Mouse (Mus musculus): ENCODE measurements around the gene Vapa. TPM values are rescaled to one million over a fixed set of nuclear protein-coding genes. Genes with fewer than 3 reads are reported as not detected.

The Vapa gene
- polyA plus RNA-seq, 1 experiment = 58.3 TPM

DNA sequence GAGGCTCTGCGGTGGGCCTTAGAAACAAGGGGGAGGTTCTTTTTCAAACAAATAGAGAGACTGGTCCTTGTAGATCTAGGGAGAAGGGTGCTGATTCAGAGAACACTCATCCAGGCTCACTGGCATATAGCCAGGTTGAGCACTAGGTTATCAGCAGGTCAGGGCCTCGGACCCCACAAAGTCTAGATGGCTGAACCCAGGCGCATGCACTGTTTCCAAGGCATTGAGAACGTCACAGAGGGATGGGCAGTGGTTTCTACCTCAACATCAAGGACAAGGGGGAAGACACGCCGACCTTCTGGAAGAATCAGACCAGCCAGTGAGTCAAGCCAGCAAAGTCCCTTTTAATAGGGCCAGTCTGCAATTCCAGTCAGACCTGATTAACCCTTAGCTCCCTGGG is 33.9 kb upstream of the Vapa start:
- Histone ChIP-seq H3K4me3 (ENCODE audit: insufficient read depth, poor library complexity, severe bottlenecking) (no peak overlapping the region), H3K79me2 (ENCODE audit: control insufficient read depth, insufficient read depth) (no peaks in the 10 kb centered on the region), H3ac (ENCODE audit: control insufficient read depth, insufficient read length, low read depth) (no peak overlapping the region), H3K79me3 (ENCODE audit: low read depth) (no peaks in the 10 kb centered on the region), H3K27me3 (ENCODE audit: control insufficient read depth, insufficient read depth, insufficient read length) (no peaks in the 10 kb centered on the region), H3K36me3 (ENCODE audit: control insufficient read depth, insufficient read depth) (peaks cover 23% of the 10 kb centered on the region)
- TF ChIP-seq CTCF (IDR thresholded peaks at IDR 0.05; ENCODE audit: control insufficient read depth, insufficient read depth, insufficient read length) = no peak
- no peak for TF ChIP-seq MYOG (IDR thresholded peaks at IDR 0.05; ENCODE audit: control insufficient read depth, extremely low read depth, insufficient read length)
- no peak for TF ChIP-seq MYOD1 (IDR thresholded peaks at IDR 0.05; ENCODE audit: control insufficient read depth, insufficient read length, low read depth)
- no peak for TF ChIP-seq FOSL1 (IDR thresholded peaks at IDR 0.05; ENCODE audit: insufficient read depth, low read length, poor library complexity, severe bottlenecking)
- TF ChIP-seq USF1 (IDR thresholded peaks at IDR 0.05; ENCODE audit: low read depth) = no peak
- no peak for TF ChIP-seq MAX (IDR thresholded peaks at IDR 0.05)
- no peak for TF ChIP-seq CEBPB (IDR thresholded peaks at IDR 0.05; ENCODE audit: low read depth)

- Histone ChIP-seq H3ac (ENCODE audit: control insufficient read depth, insufficient read length, low read depth) (no peak overlapping the region), H3K36me3 (ENCODE audit: control insufficient read depth, insufficient read depth) (no peaks in the 10 kb centered on the region), H3K79me3 (ENCODE audit: low read depth) (no peaks in the 10 kb centered on the region), H3K27me3 (ENCODE audit: control insufficient read depth, insufficient read depth, insufficient read length) (no peaks in the 10 kb centered on the region), H3K79me2 (ENCODE audit: control insufficient read depth, insufficient read depth) (no peaks in the 10 kb centered on the region), H3K4me3 (ENCODE audit: insufficient read depth, poor library complexity, severe bottlenecking) (no peak overlapping the region)
- no peak for TF ChIP-seq MAX (IDR thresholded peaks at IDR 0.05)
Observed at GRCm38 (mm10) chr17:65643579-65643978, 30.2 kb upstream of the Vapa start.

DNA sequence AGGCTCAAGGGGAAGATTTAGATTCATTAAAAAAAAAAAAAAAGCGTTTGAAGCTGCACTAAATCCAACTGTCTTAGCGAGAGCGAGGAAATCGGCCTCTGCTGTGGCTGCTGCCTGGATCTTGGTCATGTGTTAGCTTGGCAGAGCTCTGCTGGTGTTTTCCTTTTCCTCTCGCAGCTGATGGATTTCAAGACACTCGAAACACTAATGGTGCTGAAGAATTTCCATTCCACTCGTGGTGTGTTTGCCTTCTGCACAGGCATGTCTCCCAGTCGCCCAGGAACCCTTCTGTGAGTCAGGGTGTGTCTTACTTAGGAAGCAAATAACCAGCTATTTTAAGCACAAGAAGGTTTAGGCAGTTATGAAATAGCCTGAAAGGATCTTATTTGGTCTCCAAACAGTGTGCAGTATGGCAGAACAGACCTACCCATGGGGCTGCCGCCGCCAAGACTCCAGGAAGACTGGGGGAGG is 29.7 kb upstream of the Vapa start:
- no peak for TF ChIP-seq FOSL1 (IDR thresholded peaks at IDR 0.05; ENCODE audit: insufficient read depth, low read length, poor library complexity, severe bottlenecking)
- TF ChIP-seq MYOG (IDR thresholded peaks at IDR 0.05; ENCODE audit: control insufficient read depth, extremely low read depth, insufficient read length) = no peak
- TF ChIP-seq MYOD1 (IDR thresholded peaks at IDR 0.05; ENCODE audit: control insufficient read depth, insufficient read length, low read depth) = no peak
- no peak for TF ChIP-seq USF1 (IDR thresholded peaks at IDR 0.05; ENCODE audit: low read depth)
- TF ChIP-seq MAX (IDR thresholded peaks at IDR 0.05) = no peak
- no peak for TF ChIP-seq CEBPB (IDR thresholded peaks at IDR 0.05; ENCODE audit: low read depth)
- TF ChIP-seq CTCF (IDR thresholded peaks at IDR 0.05; ENCODE audit: control insufficient read depth, insufficient read depth, insufficient read length) = no peak
- no peak overlapping the region for H3ac ChIP-seq (ENCODE audit: control insufficient read depth, insufficient read length, low read depth)
- no peaks in the 10 kb centered on the region for H3K79me3 ChIP-seq (ENCODE audit: low read depth)
- H3K4me3 ChIP-seq (ENCODE audit: insufficient read depth, poor library complexity, severe bottlenecking) = no peak overlapping the region
- no peaks in the 10 kb centered on the region for H3K27me3 ChIP-seq (ENCODE audit: control insufficient read depth, insufficient read depth, insufficient read length)
- H3K79me2 ChIP-seq (ENCODE audit: control insufficient read depth, insufficient read depth) = no peaks in the 10 kb centered on the region
- no peaks in the 10 kb centered on the region for H3K36me3 ChIP-seq (ENCODE audit: control insufficient read depth, insufficient read depth)

GRCm38 (mm10) chr17:65642578-65642991 is 29.2 kb upstream of the Vapa start:
- H3ac ChIP-seq (ENCODE audit: control insufficient read depth, insufficient read length, low read depth) = no peak overlapping the region
- H3K79me2 ChIP-seq (ENCODE audit: control insufficient read depth, insufficient read depth) = no peaks in the 10 kb centered on the region
- no peak overlapping the region for H3K4me3 ChIP-seq (ENCODE audit: insufficient read depth, poor library complexity, severe bottlenecking)
- H3K79me3 ChIP-seq (ENCODE audit: low read depth) = no peaks in the 10 kb centered on the region
- TF ChIP-seq MYOG (IDR thresholded peaks at IDR 0.05; ENCODE audit: control insufficient read depth, extremely low read depth, insufficient read length) = no peak
- TF ChIP-seq CTCF (IDR thresholded peaks at IDR 0.05; ENCODE audit: control insufficient read depth, insufficient read depth, insufficient read length) = no peak
- TF ChIP-seq CEBPB (IDR thresholded peaks at IDR 0.05; ENCODE audit: low read depth) = no peak
- no peak for TF ChIP-seq FOSL1 (IDR thresholded peaks at IDR 0.05; ENCODE audit: insufficient read depth, low read length, poor library complexity, severe bottlenecking)
- TF ChIP-seq MAX (IDR thresholded peaks at IDR 0.05) = no peak
- no peak for TF ChIP-seq USF1 (IDR thresholded peaks at IDR 0.05; ENCODE audit: low read depth)
- no peak for TF ChIP-seq MYOD1 (IDR thresholded peaks at IDR 0.05; ENCODE audit: control insufficient read depth, insufficient read length, low read depth)
- no peaks in the 10 kb centered on the region for H3K36me3 ChIP-seq (ENCODE audit: control insufficient read depth, insufficient read depth)
- no peaks in the 10 kb centered on the region for H3K27me3 ChIP-seq (ENCODE audit: control insufficient read depth, insufficient read depth, insufficient read length)

DNA sequence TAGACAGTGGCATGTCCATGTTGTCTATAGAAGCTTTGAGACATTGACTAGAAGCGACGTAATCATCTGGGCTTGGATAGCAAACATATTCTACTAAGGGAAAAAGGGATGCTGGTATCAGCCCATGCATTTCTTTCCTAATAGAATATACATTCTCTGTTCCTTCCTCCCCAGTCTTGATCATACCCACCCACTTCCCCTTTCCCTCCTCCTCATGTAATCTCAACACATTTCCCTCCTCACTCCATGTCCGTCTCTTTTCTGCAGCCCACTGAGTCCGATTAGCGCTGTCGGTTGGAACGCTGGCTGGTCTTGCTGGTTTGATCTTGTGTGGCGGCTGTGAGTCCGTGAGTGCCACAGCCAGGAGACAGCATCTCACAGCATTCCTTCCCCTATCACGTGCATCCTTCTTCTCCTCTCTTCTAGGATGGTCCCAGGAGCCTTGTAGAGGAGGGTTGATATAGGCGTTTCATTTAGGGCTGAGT is 28.4 kb upstream of the Vapa start, which contains the start of gene Txndc2:
Gene Txndc2 (minus strand): TSS at position 435 of the 485 bp plus-strand sequence.
- Histone ChIP-seq H3K4me3 (ENCODE audit: insufficient read depth, poor library complexity, severe bottlenecking) (no peak within 1 kb of the TSS), H3K79me2 (ENCODE audit: control insufficient read depth, insufficient read depth) (no peaks in the 10 kb centered on the region), H3K79me3 (ENCODE audit: low read depth) (no peaks in the 10 kb centered on the region), H3ac (ENCODE audit: control insufficient read depth, insufficient read length, low read depth) (no peak within 1 kb of the TSS), H3K36me3 (ENCODE audit: control insufficient read depth, insufficient read depth) (no peaks in the 10 kb centered on the region), H3K27me3 (ENCODE audit: control insufficient read depth, insufficient read depth, insufficient read length) (no peaks in the 10 kb centered on the region)
- TF ChIP-seq MYOD1 (IDR thresholded peaks at IDR 0.05; ENCODE audit: control insufficient read depth, insufficient read length, low read depth) = no peak
- TF ChIP-seq CTCF (IDR thresholded peaks at IDR 0.05; ENCODE audit: control insufficient read depth, insufficient read depth, insufficient read length) = no peak
- TF ChIP-seq MAX (IDR thresholded peaks at IDR 0.05) = no peak
- TF ChIP-seq MYOG (IDR thresholded peaks at IDR 0.05; ENCODE audit: control insufficient read depth, extremely low read depth, insufficient read length) = no peak
- no peak for TF ChIP-seq CEBPB (IDR thresholded peaks at IDR 0.05; ENCODE audit: low read depth)
- TF ChIP-seq USF1 (IDR thresholded peaks at IDR 0.05; ENCODE audit: low read depth) = no peak
- TF ChIP-seq FOSL1 (IDR thresholded peaks at IDR 0.05; ENCODE audit: insufficient read depth, low read length, poor library complexity, severe bottlenecking) = no peak

GRCm38 (mm10) chr17:65639144-65639543 is 25.8 kb upstream of the Vapa start:
- Histone ChIP-seq H3K79me3 (ENCODE audit: low read depth) (no peaks in the 10 kb centered on the region), H3ac (ENCODE audit: control insufficient read depth, insufficient read length, low read depth) (no peak overlapping the region), H3K79me2 (ENCODE audit: control insufficient read depth, insufficient read depth) (no peaks in the 10 kb centered on the region), H3K36me3 (ENCODE audit: control insufficient read depth, insufficient read depth) (no peaks in the 10 kb centered on the region), H3K27me3 (ENCODE audit: control insufficient read depth, insufficient read depth, insufficient read length) (no peaks in the 10 kb centered on the region), H3K4me3 (ENCODE audit: insufficient read depth, poor library complexity, severe bottlenecking) (no peak overlapping the region)
- TF ChIP-seq CEBPB (IDR thresholded peaks at IDR 0.05; ENCODE audit: low read depth) (no peak), USF1 (IDR thresholded peaks at IDR 0.05; ENCODE audit: low read depth) (no peak), MYOD1 (IDR thresholded peaks at IDR 0.05; ENCODE audit: control insufficient read depth, insufficient read length, low read depth) (no peak), MYOG (IDR thresholded peaks at IDR 0.05; ENCODE audit: control insufficient read depth, extremely low read depth, insufficient read length) (no peak), CTCF (IDR thresholded peaks at IDR 0.05; ENCODE audit: control insufficient read depth, insufficient read depth, insufficient read length) (no peak), MAX (IDR thresholded peaks at IDR 0.05) (no peak), FOSL1 (IDR thresholded peaks at IDR 0.05; ENCODE audit: insufficient read depth, low read length, poor library complexity, severe bottlenecking) (no peak)
